Mouse (Mus musculus): ENCODE results near the gene Aspn.

GRCm38 (mm10) chr13:49507176-49507575 is 37.1 kb upstream of the Aspn start:
- no peak for TF ChIP-seq CTCF (IDR thresholded peaks at IDR 0.05; ENCODE audit: control insufficient read depth, insufficient read depth, insufficient replicate concordance, low read depth, low read length)
- TF ChIP-seq POLR2A (IDR thresholded peaks at IDR 0.05; ENCODE audit: control insufficient read depth, low read depth, low read length) = no peak
